Mouse (Mus musculus): ENCODE data around the gene Shank2. TPM values are rescaled to one million over a fixed set of nuclear protein-coding genes. Genes with fewer than 3 reads are reported as not detected.

Gene Shank2
- polyA plus RNA-seq, 1 experiment from 2014 or later, result 1.6 TPM

GRCm38 (mm10) chr7:144232132-144232706 lies 230.5 kb downstream of the Shank2 start:
- H3K9me3 ChIP-seq (replicated peaks; ENCODE audit: control insufficient read depth, low read length), result no peaks in the 10 kb centered on the region
- no peak overlapping the region for H3K27ac ChIP-seq (ENCODE audit: low read length)
- H3K27me3 ChIP-seq (ENCODE audit: control insufficient read depth, insufficient read depth, low read length), result no peaks in the 10 kb centered on the region
- 65% methylated on average over 5 of the region's 5 CpGs for WGBS
- H3K36me3 ChIP-seq (ENCODE audit: control insufficient read depth, insufficient read depth, low read length), result no peaks in the 10 kb centered on the region
- H3K4me3 ChIP-seq (replicated peaks; ENCODE audit: low read length), result no peak overlapping the region
- H3K4me2 ChIP-seq (ENCODE audit: low read depth, low read length), result no peak overlapping the region
- H3K4me1 ChIP-seq (ENCODE audit: control insufficient read depth, insufficient read depth, low read length), result no peaks in the 10 kb centered on the region
- H3K9ac ChIP-seq (ENCODE audit: low read length), result no peak overlapping the region
- no peak for ATAC-seq (ENCODE audit: insufficient read depth, low FRiP score)

DNA sequence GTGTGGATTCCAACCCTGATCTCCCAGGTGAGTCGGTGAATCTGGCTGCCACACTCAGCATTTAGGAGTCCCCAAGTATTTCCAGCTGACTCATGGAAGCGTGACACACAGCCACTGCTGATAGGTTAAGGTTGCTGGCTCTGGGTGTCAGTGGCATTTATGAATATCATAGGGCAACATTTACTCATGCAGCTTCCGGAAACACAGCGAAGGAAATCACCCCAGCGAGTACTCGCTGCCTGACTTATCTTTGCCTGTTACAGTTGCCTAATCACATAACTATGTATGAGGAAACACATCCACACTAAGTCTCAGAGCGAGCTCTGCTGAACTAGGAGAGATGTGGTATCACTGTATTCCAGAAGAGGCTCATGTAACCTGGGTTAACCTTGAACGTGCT lies 231.8 kb downstream of the Shank2 start:
- ATAC-seq (ENCODE audit: insufficient read depth, low FRiP score), result peak; percentile 59
- H3K27ac ChIP-seq (ENCODE audit: low read length), result no peak overlapping the region

GRCm38 (mm10) chr7:144234783-144235182 lies 233.1 kb downstream of the Shank2 start:
- no peak overlapping the region for H3K27ac ChIP-seq (ENCODE audit: low read length)
- no peaks in the 10 kb centered on the region for H3K27me3 ChIP-seq (ENCODE audit: control insufficient read depth, insufficient read depth, low read length)
- no peaks in the 10 kb centered on the region for H3K9me3 ChIP-seq (replicated peaks; ENCODE audit: control insufficient read depth, low read length)
- H3K4me2 ChIP-seq (ENCODE audit: low read depth, low read length), result no peak overlapping the region
- 56% methylated on average over 5 of the region's 5 CpGs for WGBS
- no peak for ATAC-seq (ENCODE audit: insufficient read depth, low FRiP score)
- 0 out of 2 replicates have a peak, but pooled peaks cover 3% of the 10 kb centered on the region for H3K4me1 ChIP-seq (ENCODE audit: control insufficient read depth, insufficient read depth, low read length)
- H3K4me3 ChIP-seq (replicated peaks; ENCODE audit: low read length), result no peak overlapping the region
- no peak overlapping the region for H3K9ac ChIP-seq (ENCODE audit: low read length)
- no peaks in the 10 kb centered on the region for H3K36me3 ChIP-seq (ENCODE audit: control insufficient read depth, insufficient read depth, low read length)

More for the DNA sequence above, 231.8 kb downstream of the Shank2 start:
- Histone ChIP-seq H3K4me2 (ENCODE audit: low read depth, low read length) (no peak overlapping the region), H3K9me3 (replicated peaks; ENCODE audit: control insufficient read depth, low read length) (no peaks in the 10 kb centered on the region), H3K9ac (ENCODE audit: low read length) (no peak overlapping the region), H3K4me3 (replicated peaks; ENCODE audit: low read length) (no peak overlapping the region), H3K27me3 (ENCODE audit: control insufficient read depth, insufficient read depth, low read length) (no peaks in the 10 kb centered on the region), H3K4me1 (ENCODE audit: control insufficient read depth, insufficient read depth, low read length) (0 out of 2 replicates have a peak, but pooled peaks cover 3% of the 10 kb centered on the region), H3K36me3 (ENCODE audit: control insufficient read depth, insufficient read depth, low read length) (no peaks in the 10 kb centered on the region)
- 67% methylated on average over 8 of the region's 8 CpGs for WGBS

DNA sequence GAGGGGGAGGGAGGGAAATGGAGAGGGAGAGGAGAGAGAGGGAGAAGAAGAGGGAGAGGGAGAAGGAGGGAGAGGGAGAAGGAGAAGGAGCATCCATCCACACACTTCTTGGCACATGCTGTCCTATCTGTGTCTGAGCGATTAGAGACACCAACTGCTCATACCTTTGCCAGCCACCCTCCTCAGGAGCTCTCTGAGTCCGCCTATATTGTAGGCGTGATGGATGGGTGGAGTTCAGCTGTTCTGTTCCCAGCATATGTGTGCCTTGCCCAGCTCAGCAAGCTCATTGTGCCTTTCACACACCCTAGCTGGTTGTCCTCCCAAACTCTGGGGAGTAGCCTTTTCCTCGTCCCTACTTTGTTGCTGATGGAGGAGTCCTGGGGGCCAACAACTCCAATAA lies 233.8 kb downstream of the Shank2 start:
- H3K9me3 ChIP-seq (replicated peaks; ENCODE audit: control insufficient read depth, low read length), result no peaks in the 10 kb centered on the region
- 68% methylated on average over 4 of the region's 4 CpGs for WGBS
- H3K4me1 ChIP-seq (ENCODE audit: control insufficient read depth, insufficient read depth, low read length), result 0 out of 2 replicates have a peak, but pooled peaks cover 3% of the 10 kb centered on the region
- H3K36me3 ChIP-seq (ENCODE audit: control insufficient read depth, insufficient read depth, low read length), result no peaks in the 10 kb centered on the region
- H3K27me3 ChIP-seq (ENCODE audit: control insufficient read depth, insufficient read depth, low read length), result no peaks in the 10 kb centered on the region
- H3K4me3 ChIP-seq (replicated peaks; ENCODE audit: low read length), result no peak overlapping the region
- no peak overlapping the region for H3K27ac ChIP-seq (ENCODE audit: low read length)
- no peak overlapping the region for H3K4me2 ChIP-seq (ENCODE audit: low read depth, low read length)
- ATAC-seq (ENCODE audit: insufficient read depth, low FRiP score), result no peak
- H3K9ac ChIP-seq (ENCODE audit: low read length), result no peak overlapping the region

DNA sequence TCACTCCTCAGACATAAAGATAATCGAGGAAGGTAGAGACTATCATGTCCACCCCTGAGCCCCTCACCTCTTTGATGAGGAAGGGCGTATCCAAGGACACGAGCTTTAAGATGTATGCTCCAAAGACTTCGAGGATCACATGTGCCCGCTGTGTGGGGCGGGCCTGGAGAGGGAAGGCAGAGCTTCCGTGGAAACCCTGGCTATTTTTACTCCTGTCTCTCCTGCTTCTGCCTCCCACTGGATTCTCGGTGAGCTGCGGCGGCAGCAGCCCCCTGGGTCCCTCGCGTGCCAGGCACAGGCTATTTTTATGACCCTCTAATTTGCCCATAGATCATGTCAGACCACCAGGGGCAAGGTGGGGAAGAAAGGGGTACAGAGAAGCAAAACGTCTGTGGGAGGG lies 235.1 kb downstream of the Shank2 start:
- Histone ChIP-seq H3K4me3 (replicated peaks; ENCODE audit: low read length) (no peak overlapping the region), H3K4me2 (ENCODE audit: low read depth, low read length) (no peak overlapping the region), H3K27ac (ENCODE audit: low read length) (no peak overlapping the region), H3K9ac (ENCODE audit: low read length) (no peak overlapping the region), H3K27me3 (ENCODE audit: control insufficient read depth, insufficient read depth, low read length) (no peaks in the 10 kb centered on the region), H3K9me3 (replicated peaks; ENCODE audit: control insufficient read depth, low read length) (no peaks in the 10 kb centered on the region), H3K4me1 (ENCODE audit: control insufficient read depth, insufficient read depth, low read length) (0 out of 2 replicates have a peak, but pooled peaks cover 3% of the 10 kb centered on the region), H3K36me3 (ENCODE audit: control insufficient read depth, insufficient read depth, low read length) (no peaks in the 10 kb centered on the region)
- WGBS, result 64% methylated on average over 13 of the region's 13 CpGs
- ATAC-seq (ENCODE audit: insufficient read depth, low FRiP score), result no peak

- Histone ChIP-seq H3K9ac (ENCODE audit: low read length) (no peak overlapping the region), H3K4me2 (ENCODE audit: low read depth, low read length) (no peak overlapping the region), H3K27ac (ENCODE audit: low read length) (no peak overlapping the region), H3K4me1 (ENCODE audit: control insufficient read depth, insufficient read depth, low read length) (0 out of 2 replicates have a peak, but pooled peaks cover 3% of the 10 kb centered on the region), H3K36me3 (ENCODE audit: control insufficient read depth, insufficient read depth, low read length) (no peaks in the 10 kb centered on the region), H3K4me3 (replicated peaks; ENCODE audit: low read length) (no peak overlapping the region), H3K27me3 (ENCODE audit: control insufficient read depth, insufficient read depth, low read length) (no peaks in the 10 kb centered on the region), H3K9me3 (replicated peaks; ENCODE audit: control insufficient read depth, low read length) (no peaks in the 10 kb centered on the region)
- WGBS, result 27% methylated on average over 12 of the region's 12 CpGs
- ATAC-seq (ENCODE audit: insufficient read depth, low FRiP score), result no peak
Measured at GRCm38 (mm10) chr7:144238409-144238808, 236.7 kb downstream of the Shank2 start.

DNA sequence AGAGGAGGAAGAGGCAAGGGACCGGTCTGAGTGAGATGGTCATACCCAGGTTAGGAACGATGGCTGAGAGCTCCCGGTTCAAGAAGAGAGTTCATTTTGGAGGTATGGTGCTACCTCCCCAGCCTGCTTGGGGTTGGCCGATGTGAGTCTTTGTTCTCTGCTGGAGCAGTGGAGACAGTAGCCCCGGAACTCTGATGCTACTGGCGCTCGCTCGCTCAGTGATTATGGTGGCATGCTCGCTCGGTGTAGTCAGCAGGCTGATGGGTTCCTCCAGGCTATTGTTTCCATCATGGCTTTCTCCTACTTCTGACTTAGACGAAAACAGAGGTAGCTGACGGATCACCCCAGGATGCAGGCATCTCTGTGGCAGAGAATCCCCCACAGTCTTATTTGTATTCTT lies 237.3 kb downstream of the Shank2 start:
- H3K4me2 ChIP-seq (ENCODE audit: low read depth, low read length), result no peak overlapping the region
- 54% methylated on average over 12 of the region's 12 CpGs for WGBS
- 0 out of 2 replicates have a peak, but pooled peaks cover 3% of the 10 kb centered on the region for H3K4me1 ChIP-seq (ENCODE audit: control insufficient read depth, insufficient read depth, low read length)
- no peaks in the 10 kb centered on the region for H3K9me3 ChIP-seq (replicated peaks; ENCODE audit: control insufficient read depth, low read length)
- no peak overlapping the region for H3K27ac ChIP-seq (ENCODE audit: low read length)
- H3K9ac ChIP-seq (ENCODE audit: low read length), result no peak overlapping the region
- no peaks in the 10 kb centered on the region for H3K27me3 ChIP-seq (ENCODE audit: control insufficient read depth, insufficient read depth, low read length)
- ATAC-seq (ENCODE audit: insufficient read depth, low FRiP score), result no peak
- no peak overlapping the region for H3K4me3 ChIP-seq (replicated peaks; ENCODE audit: low read length)
- no peaks in the 10 kb centered on the region for H3K36me3 ChIP-seq (ENCODE audit: control insufficient read depth, insufficient read depth, low read length)

- 37% methylated on average over 6 of the region's 6 CpGs for WGBS
- Histone ChIP-seq H3K27me3 (ENCODE audit: control insufficient read depth, insufficient read depth, low read length) (no peaks in the 10 kb centered on the region), H3K4me3 (replicated peaks; ENCODE audit: low read length) (no peak overlapping the region), H3K36me3 (ENCODE audit: control insufficient read depth, insufficient read depth, low read length) (no peaks in the 10 kb centered on the region), H3K4me2 (ENCODE audit: low read depth, low read length) (no peak overlapping the region), H3K9me3 (replicated peaks; ENCODE audit: control insufficient read depth, low read length) (no peaks in the 10 kb centered on the region), H3K9ac (ENCODE audit: low read length) (no peak overlapping the region), H3K27ac (ENCODE audit: low read length) (no peak overlapping the region), H3K4me1 (ENCODE audit: control insufficient read depth, insufficient read depth, low read length) (0 out of 2 replicates have a peak, but pooled peaks cover 3% of the 10 kb centered on the region)
- ATAC-seq (ENCODE audit: insufficient read depth, low FRiP score), result no peak
Measured at GRCm38 (mm10) chr7:144239571-144240370, 238.0 kb downstream of the Shank2 start.

DNA sequence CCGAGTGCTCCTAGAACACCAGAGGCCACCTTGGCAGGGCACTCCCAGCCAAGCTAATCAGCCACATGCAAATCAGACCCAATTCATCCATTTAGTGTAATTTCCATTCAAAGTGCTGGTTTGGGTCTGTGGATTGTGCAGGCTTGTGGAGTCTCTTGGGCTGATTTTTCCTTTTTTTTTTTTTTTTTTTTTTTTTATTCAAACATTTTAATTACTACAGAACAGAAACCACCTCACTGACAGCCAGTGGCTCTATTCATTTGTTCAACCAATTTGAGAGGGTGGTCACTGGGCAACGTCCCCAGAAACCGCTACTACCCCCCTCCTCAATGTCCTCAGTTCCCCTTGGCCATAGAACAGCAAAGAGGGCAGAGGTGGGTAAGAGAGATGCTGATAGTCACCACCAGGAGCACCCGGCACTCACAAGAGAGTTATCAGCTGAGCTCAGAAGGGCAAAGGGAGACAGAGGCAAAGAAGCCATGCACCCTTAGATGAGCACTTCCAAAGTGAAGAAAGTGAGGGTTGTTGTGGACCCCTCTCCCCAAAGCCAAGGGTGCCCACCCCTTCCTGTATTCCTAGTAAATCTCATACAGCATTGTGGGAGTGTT lies 239.1 kb downstream of the Shank2 start:
- 68% methylated on average over 4 of the region's 4 CpGs for WGBS
- Histone ChIP-seq H3K4me3 (replicated peaks; ENCODE audit: low read length) (no peak overlapping the region), H3K27me3 (ENCODE audit: control insufficient read depth, insufficient read depth, low read length) (no peaks in the 10 kb centered on the region), H3K4me2 (ENCODE audit: low read depth, low read length) (no peak overlapping the region), H3K9ac (ENCODE audit: low read length) (no peak overlapping the region), H3K27ac (ENCODE audit: low read length) (no peak overlapping the region), H3K4me1 (ENCODE audit: control insufficient read depth, insufficient read depth, low read length) (0 out of 2 replicates have a peak, but pooled peaks cover 3% of the 10 kb centered on the region), H3K9me3 (replicated peaks; ENCODE audit: control insufficient read depth, low read length) (no peaks in the 10 kb centered on the region), H3K36me3 (ENCODE audit: control insufficient read depth, insufficient read depth, low read length) (no peaks in the 10 kb centered on the region)
- ATAC-seq (ENCODE audit: insufficient read depth, low FRiP score), result no peak

All from stomach, embryonic 16.5 days (tissue).